Mouse (Mus musculus): ENCODE results near the gene Rgs7. TPM values are rescaled to one million over a fixed set of nuclear protein-coding genes. Genes with fewer than 3 reads are reported as not detected.

Gene Rgs7
- polyA plus RNA-seq, 1 experiment from 2014 or later, result 4.9 TPM

DNA sequence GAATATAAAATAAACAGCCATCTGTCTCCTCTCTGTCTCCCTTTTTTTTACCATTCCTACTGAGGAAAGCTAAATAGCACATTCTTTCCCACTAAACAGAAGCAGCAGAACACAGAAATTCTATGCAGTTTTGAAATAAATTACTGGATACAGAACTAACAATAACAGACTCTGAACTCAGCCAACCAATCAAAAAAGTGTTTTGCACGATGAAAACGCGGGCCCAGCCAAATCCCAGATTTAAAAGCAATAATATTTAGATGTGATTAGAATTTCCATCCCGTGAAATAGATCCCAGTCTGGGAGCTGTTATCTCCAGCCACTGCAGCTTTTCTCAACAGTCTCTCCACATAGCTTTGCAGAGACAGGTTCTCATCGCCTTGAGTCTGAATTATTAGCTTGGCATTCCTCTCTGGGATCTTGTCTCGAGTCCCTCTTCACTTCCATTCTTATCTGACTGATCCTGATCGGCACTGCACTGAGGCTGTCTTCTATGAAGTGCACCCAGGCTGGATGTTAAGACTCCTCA, 466.5 kb downstream of the Rgs7 start:
- Histone ChIP-seq H3K27ac (ENCODE audit: low read depth, low read length) (no peak overlapping the region), H3K4me2 (no peak overlapping the region), H3K27me3 (ENCODE audit: control insufficient read depth, insufficient read depth, low read length) (no peaks in the 10 kb centered on the region), H3K4me3 (ENCODE audit: low read depth, low read length) (no peak overlapping the region), H3K9me3 (ENCODE audit: control insufficient read depth, low read length) (no peaks in the 10 kb centered on the region), H3K4me1 (ENCODE audit: control insufficient read depth, insufficient read depth, low read length) (peaks cover 3% of the 10 kb centered on the region; the same call in 1 of the 2 replicates), H3K36me3 (ENCODE audit: control insufficient read depth, insufficient read depth, low read length) (no peaks in the 10 kb centered on the region), H3K9ac (ENCODE audit: low read length) (no peak overlapping the region)
- 86% methylated on average over 7 of the region's 7 CpGs for WGBS
- ATAC-seq (ENCODE audit: low FRiP score), result no peak
- peak; percentile 76 for DNase-seq (ENCODE audit: low spot score, missing footprints)

DNA sequence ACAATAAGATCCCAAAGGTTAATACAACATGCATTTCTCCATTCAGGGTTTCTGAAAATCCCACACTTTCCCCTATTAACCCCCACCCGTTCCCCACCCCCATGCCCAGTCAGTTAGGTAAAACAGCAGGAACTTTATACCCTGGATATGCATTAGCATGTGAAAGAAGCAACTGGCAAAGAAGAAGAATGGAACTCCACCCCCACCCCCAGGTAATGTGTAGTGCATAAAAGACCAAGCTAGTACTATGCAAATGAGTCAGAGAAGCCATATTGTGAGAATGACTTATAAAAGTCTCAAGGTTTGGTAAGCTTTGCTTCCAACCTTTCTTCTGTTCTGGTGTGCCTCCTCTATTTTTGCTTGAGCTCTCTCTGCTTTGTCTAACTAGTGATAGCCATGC, 468.2 kb downstream of the Rgs7 start:
- H3K4me1 ChIP-seq (ENCODE audit: control insufficient read depth, insufficient read depth, low read length), result peaks cover 3% of the 10 kb centered on the region; the same call in 1 of the 2 replicates
- H3K4me3 ChIP-seq (ENCODE audit: low read depth, low read length), result no peak overlapping the region
- H3K4me2 ChIP-seq, result no peak overlapping the region
- no peak overlapping the region for H3K27ac ChIP-seq (ENCODE audit: low read depth, low read length)
- no peaks in the 10 kb centered on the region for H3K36me3 ChIP-seq (ENCODE audit: control insufficient read depth, insufficient read depth, low read length)
- no peaks in the 10 kb centered on the region for H3K9me3 ChIP-seq (ENCODE audit: control insufficient read depth, low read length)
- 42% methylated on average over 1 of the region's 1 CpGs for WGBS
- no peak for ATAC-seq (ENCODE audit: low FRiP score)
- DNase-seq (ENCODE audit: low spot score, missing footprints), result peak; percentile 44
- no peaks in the 10 kb centered on the region for H3K27me3 ChIP-seq (ENCODE audit: control insufficient read depth, insufficient read depth, low read length)
- no peak overlapping the region for H3K9ac ChIP-seq (ENCODE audit: low read length)

Other genes with a start within 250 kb of the Rgs7 start
- 0.07 TPM in 1 of 2 replicates, not detected in the other for gene Kmo, start 127.9 kb upstream of the Rgs7 start, polyA plus RNA-seq (2014; fragmentation: Nextera tagmentation; extraction: Ambion mirVana)
- gene Fh1, start 133.1 kb upstream of the Rgs7 start, polyA plus RNA-seq (2014; fragmentation: Nextera tagmentation; extraction: Ambion mirVana), result 85.3 and 109 TPM in 2 replicates
- 13.2 and 15.0 TPM in 2 replicates for gene Opn3, start 200.3 kb upstream of the Rgs7 start, polyA plus RNA-seq (2014; fragmentation: Nextera tagmentation; extraction: Ambion mirVana)
- gene Chml, start 200.4 kb upstream of the Rgs7 start, polyA plus RNA-seq (2014; fragmentation: Nextera tagmentation; extraction: Ambion mirVana), result 6.9 and 8.0 TPM in 2 replicates
- not detected in 2 replicates for gene Wdr64, start 206.1 kb upstream of the Rgs7 start, polyA plus RNA-seq (2014; fragmentation: Nextera tagmentation; extraction: Ambion mirVana)

All from midbrain, embryonic 11.5 days (tissue).